Mouse (Mus musculus) midbrain, embryonic 13.5 days (tissue): ENCODE data around the gene Eva1b. TPM values are rescaled to one million over a fixed set of nuclear protein-coding genes. Genes with fewer than 3 reads are reported as not detected.
A peak's percentile ranks its signal among the peaks of the same experiment; 100 is the strongest.

Experiments
- ATAC-seq: fragments of 200-750 bp; cut with Nextera tagmentation; 2 replicates; pipeline ENCODE4 v1.8.0; 2017; ENCODE audit warnings: mild to moderate bottlenecking, moderate TSS enrichment, moderate library complexity
- H3K27ac ChIP-seq: fragments of 300-500 bp; sonication (generic); 2 replicates; pipeline ENCODE4 v1.5.1; 2015; ENCODE audit warnings: inconsistent platforms, mild to moderate bottlenecking, moderate library complexity
- H3K27me3 ChIP-seq: fragments of 300-500 bp; sonication (generic); 2 replicates; pipeline ENCODE4 v1.6.1; 2015; ENCODE audit warnings: mild to moderate bottlenecking, inconsistent platforms
- H3K36me3 ChIP-seq: fragments of 300-500 bp; sonication (generic); 2 replicates; pipeline ENCODE4 v1.6.1; 2015; ENCODE audit warnings: mild to moderate bottlenecking, inconsistent platforms
- H3K4me1 ChIP-seq: fragments of 300-500 bp; sonication (generic); replicated peaks from 2 replicates; pipeline ENCODE4 v1.6.1; 2015; ENCODE audit warnings: inconsistent platforms
- H3K4me2 ChIP-seq: fragments of 300-500 bp; sonication (generic); replicated peaks from 2 replicates; pipeline ENCODE4 v1.6.1; 2015; ENCODE audit warnings: moderate library complexity, mild to moderate bottlenecking, inconsistent platforms
- H3K4me3 ChIP-seq: fragments of 300-500 bp; sonication (generic); replicated peaks from 2 replicates; pipeline ENCODE4 v1.5.1; 2015; ENCODE audit warnings: mild to moderate bottlenecking, inconsistent platforms
- H3K9ac ChIP-seq: fragments of 300-500 bp; sonication (generic); replicated peaks from 2 replicates; pipeline ENCODE4 v1.6.1; 2015; ENCODE audit warnings: mild to moderate bottlenecking, inconsistent platforms
- H3K9me3 ChIP-seq: fragments of 300-500 bp; sonication (generic); 2 replicates; pipeline ENCODE4 v1.6.1; 2016; ENCODE audit warnings: mild to moderate bottlenecking, inconsistent platforms
- WGBS: fragments of 180-500 bp; shearing (Covaris S2); methylation state at CpG from one replicate; pipeline ENCODE4 v1.1.7; 2015; 5-methylcytosine and 5-hydroxymethylcytosine counted together
- polyA plus RNA-seq: library from polyadenylated mRNA; unstranded; fragments of >200 nt; fragmentation: Nextera tagmentation; extraction: Ambion mirVana; gene quantifications from 2 replicates; pipeline ENCODE4 v1.2.1, GENCODE M21; 2015

Eva1b gene
- polyA plus RNA-seq, result 10.3 and 12.9 TPM in 2 replicates

DNA sequence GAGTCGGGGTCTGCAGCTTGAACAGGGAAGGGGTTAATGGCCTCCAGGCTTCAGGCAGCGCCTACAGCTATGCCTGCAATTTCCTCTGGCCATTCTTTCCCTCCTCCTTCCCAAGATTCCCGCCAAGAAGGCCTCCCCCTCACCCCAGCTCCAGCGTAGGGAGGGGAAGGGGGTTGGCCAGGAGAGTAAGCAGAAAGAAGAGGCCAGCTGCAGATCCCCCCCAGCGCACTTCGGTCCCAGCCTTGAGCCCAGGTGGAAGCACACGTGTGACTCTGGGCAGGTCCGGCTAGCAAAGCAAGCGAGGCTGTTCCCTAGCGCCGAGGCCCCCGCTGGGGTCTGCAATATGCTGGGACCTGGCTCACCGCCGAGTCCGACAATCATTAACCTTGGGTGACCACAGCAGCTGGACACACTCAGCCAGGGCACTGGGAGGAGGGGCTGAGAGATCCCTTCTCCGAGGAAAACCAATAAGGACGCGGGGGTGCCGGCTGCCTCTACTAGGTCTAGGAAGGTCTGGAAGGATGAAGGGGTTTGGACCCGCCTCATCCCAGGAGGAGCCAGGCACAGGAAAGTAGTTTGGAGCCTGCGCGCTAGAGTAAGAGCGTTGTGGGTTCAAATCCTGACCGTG, at the start of gene Eva1b:
TSS of gene Eva1b (plus strand) at position 212 of the 628 bp plus-strand sequence.
- Histone ChIP-seq H3K4me2 (peak within 1 kb of the TSS; percentile 62), H3K9me3 (no peaks in the 10 kb centered on the region), H3K4me1 (peaks cover 21% of the 10 kb centered on the region), H3K4me3 (peak within 1 kb of the TSS; percentile 42), H3K36me3 (0 out of 2 replicates have a peak, but pooled peaks cover 3% of the 10 kb centered on the region), H3K27ac (0 out of 2 replicates have a peak within 1 kb of the TSS, but pooled peaks have one; percentile 5), H3K9ac (peak within 1 kb of the TSS; percentile 59), H3K27me3 (peaks cover 60% of the 10 kb centered on the region)
- no peak for ATAC-seq
- WGBS, result 2% methylated on average over 23 of the region's 24 CpGs

DNA sequence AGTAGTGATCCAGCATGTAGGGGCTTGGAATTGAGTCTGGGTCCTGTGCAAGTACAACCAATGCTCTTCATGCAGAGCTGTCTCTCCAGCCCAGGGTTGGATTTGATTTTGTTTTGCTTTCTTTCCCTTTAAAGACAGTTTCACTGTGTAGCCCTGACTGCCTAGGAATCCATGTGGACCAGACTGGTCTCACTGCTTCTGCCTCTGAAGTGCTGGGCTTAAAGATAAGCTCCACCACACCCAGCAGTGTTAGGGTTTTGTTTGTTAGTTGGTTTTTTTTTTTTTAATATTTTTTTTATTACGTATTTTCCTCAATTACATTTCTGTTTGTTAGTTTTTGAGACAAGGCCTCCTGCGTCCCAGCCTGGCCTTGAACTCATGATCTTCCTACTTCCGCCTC, 48.2 kb upstream of the Eva1b start:
- H3K9ac ChIP-seq, result no peak overlapping the region
- no peaks in the 10 kb centered on the region for H3K9me3 ChIP-seq
- H3K4me3 ChIP-seq, result no peak overlapping the region
- ATAC-seq, result no peak
- H3K27me3 ChIP-seq, result no peaks in the 10 kb centered on the region
- no peak overlapping the region for H3K27ac ChIP-seq
- peaks cover 34% of the 10 kb centered on the region for H3K4me1 ChIP-seq
- H3K4me2 ChIP-seq, result no peak overlapping the region
- 94% methylated on average over 3 of the region's 3 CpGs for WGBS
- H3K36me3 ChIP-seq, result peaks cover 9% of the 10 kb centered on the region; the same call in 1 of the 2 replicates

DNA sequence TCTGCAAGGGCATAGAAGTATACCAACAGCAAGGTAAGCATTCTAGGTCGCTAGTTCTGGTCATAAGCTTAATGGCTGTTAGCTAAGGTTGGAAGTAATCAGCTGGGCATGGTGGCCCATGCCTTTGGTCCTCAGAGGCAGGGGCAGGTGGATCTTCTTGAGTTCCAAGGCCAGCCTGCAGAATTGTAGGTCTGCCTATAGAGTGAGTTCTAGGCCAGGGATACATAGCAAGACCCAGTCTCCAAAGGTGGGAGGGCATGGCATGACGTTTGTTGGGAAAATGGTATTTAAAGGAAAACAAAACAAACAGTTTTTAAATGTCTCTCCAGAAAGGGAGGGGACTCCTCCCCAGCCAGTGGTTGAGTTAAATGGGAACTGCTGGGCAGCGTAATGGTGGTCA, 46.8 kb upstream of the Eva1b start:
- Histone ChIP-seq H3K4me3 (no peak overlapping the region), H3K27ac (no peak overlapping the region), H3K4me1 (peaks cover 48% of the 10 kb centered on the region), H3K27me3 (no peaks in the 10 kb centered on the region), H3K36me3 (peaks cover 9% of the 10 kb centered on the region; the same call in 1 of the 2 replicates), H3K9ac (no peak overlapping the region), H3K9me3 (no peaks in the 10 kb centered on the region), H3K4me2 (no peak overlapping the region)
- WGBS, result 89% methylated on average over 3 of the region's 3 CpGs
- ATAC-seq, result no peak

DNA sequence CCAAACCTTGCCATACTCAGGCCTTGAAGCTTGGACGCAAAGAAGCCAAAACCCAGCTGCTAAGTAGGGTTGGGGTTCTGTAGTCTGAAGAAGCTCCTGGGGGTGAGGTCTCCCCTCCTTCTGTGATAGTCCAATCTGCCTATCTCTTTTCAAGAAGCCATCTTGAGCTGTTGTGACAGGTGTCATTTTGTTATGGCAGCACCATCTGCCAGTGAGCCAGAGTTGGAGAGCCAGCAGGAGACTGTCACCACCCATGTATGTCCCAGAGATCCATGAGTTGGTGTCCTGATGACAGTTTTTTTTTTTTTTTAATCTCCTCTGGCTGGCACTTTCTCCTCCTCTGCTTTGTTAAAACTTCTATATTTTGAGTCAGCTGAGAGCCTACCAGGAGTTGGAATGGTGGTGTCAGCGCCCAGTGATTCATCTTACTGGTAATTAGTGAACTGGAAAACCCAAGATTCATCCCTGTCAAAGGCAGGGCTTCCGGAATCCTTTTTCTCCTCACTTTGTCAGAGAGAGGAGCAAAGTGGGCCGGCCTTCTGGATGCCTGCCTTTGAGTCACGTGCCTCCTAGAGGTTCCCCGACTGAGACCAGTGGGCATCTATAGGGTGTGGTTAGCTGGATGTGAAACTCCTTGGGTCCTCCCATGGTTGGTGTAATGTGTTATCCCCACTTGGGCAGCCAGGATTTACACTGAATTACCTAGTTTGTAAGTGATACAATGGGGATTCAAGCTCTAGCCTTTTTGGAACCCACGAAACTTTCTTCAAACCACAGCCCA, 45.3 kb upstream of the Eva1b start:
- peak overlapping the region; percentile 98 for H3K4me2 ChIP-seq
- no peaks in the 10 kb centered on the region for H3K27me3 ChIP-seq
- 42% methylated on average over 7 of the region's 7 CpGs for WGBS
- H3K9ac ChIP-seq, result 0 out of 2 replicates have a peak overlapping the region, but pooled peaks have one; percentile 60
- ATAC-seq, result no peak
- H3K9me3 ChIP-seq, result no peaks in the 10 kb centered on the region
- peaks cover 56% of the 10 kb centered on the region for H3K4me1 ChIP-seq
- peak overlapping the region; percentile 82; the same call in 1 of the 2 replicates for H3K27ac ChIP-seq
- no peak overlapping the region for H3K4me3 ChIP-seq
- H3K36me3 ChIP-seq, result peaks cover 9% of the 10 kb centered on the region; the same call in 1 of the 2 replicates

DNA sequence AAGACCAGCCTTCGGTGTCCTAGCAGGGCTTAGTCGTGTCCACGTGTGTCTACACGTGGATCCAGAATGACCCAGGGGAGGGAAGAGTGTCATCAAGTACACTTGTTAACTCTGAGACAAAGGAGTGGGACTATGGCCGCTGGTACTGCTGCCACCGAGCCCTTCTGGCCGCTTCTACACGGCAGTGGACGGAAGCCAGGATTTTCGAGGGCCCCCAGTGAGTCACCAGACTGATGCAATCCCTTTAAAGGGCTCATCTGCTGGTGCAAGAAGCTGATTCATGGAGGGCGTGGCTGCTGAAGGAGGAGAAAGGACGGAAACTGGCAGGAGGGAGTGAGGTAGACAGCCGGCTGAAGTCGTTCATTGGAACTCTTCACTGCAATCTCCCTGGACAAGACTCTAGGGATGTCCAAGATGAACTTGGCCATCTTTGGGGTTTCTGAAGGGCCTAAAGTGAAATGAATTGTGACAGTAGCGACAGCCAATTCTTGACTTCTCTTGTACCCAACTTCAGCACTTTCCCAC, 44.4 kb upstream of the Eva1b start:
- Histone ChIP-seq H3K4me2 (peak overlapping the region; percentile 98), H3K27me3 (no peaks in the 10 kb centered on the region), H3K4me3 (peak overlapping the region; percentile 81), H3K36me3 (peaks cover 7% of the 10 kb centered on the region; the same call in 1 of the 2 replicates), H3K9me3 (no peaks in the 10 kb centered on the region), H3K27ac (peak overlapping the region; percentile 82), H3K4me1 (peaks cover 58% of the 10 kb centered on the region), H3K9ac (peak overlapping the region; percentile 60)
- peak; percentile 49 for ATAC-seq
- under 1% methylated on average over 15 of the region's 15 CpGs for WGBS

GRCm38 (mm10) chr4:126103590-126104068, 43.9 kb upstream of the Eva1b start, which contains the start of gene Stk40:
Gene Stk40, plus strand, starts transcription at chr4:126103957.
- whole genome bisulfite sequencing, result under 1% methylated on average over 31 of the region's 34 CpGs
- peak within 1 kb of the TSS; percentile 82 for H3K27ac ChIP-seq
- peak within 1 kb of the TSS; percentile 81 for H3K4me3 ChIP-seq
- no peaks in the 10 kb centered on the region for H3K27me3 ChIP-seq
- H3K9me3 ChIP-seq, result no peaks in the 10 kb centered on the region
- peak; percentile 95 for ATAC-seq
- H3K4me2 ChIP-seq, result peak within 1 kb of the TSS; percentile 98
- H3K9ac ChIP-seq, result peak within 1 kb of the TSS; percentile 82
- H3K36me3 ChIP-seq, result 0 out of 2 replicates have a peak, but pooled peaks cover 3% of the 10 kb centered on the region
- H3K4me1 ChIP-seq, result peaks cover 62% of the 10 kb centered on the region

- no peaks in the 10 kb centered on the region for H3K27me3 ChIP-seq
- WGBS, result 2% methylated on average over 34 of the region's 34 CpGs
- H3K4me1 ChIP-seq, result peaks cover 62% of the 10 kb centered on the region
Measured at GRCm38 (mm10) chr4:126104261-126105075, 43.1 kb upstream of the Eva1b start.

DNA sequence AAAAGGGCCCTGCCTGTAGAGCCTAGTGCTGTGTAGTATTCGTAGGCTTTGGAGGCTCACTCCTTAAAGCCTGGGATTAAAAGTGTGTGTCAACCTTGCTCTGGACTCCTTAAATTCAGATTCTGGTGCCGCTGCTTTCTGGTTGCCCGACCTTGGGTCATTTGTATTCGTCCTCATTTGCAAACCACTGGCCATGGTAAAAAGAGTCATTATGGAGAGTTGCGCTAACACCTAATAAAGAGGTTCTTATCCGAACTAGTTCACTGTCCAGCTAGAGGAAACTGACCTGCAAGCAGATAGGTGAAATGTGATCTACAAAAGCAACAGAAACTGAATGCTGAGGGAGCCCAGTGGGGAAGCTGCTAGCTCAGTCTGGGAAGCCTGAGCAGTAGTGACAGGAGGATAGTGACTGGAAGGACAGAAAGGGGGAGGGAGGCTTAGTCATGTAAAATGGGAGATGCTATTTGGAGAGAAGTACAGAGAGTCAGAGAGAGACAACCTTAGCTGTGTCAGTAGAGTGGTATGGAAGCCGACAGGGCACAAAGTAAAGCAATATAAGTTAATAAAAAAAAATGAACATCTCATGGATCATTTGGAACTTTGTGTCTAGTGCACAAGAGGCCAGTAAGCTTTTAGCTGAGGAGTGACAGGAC, 42.3 kb upstream of the Eva1b start:
- peaks cover 70% of the 10 kb centered on the region for H3K4me1 ChIP-seq
- no peaks in the 10 kb centered on the region for H3K36me3 ChIP-seq
- H3K4me3 ChIP-seq, result peak overlapping the region; percentile 81
- no peak for ATAC-seq
- H3K4me2 ChIP-seq, result peak overlapping the region; percentile 98
- H3K9ac ChIP-seq, result peak overlapping the region; percentile 82
- H3K27me3 ChIP-seq, result no peaks in the 10 kb centered on the region
- H3K9me3 ChIP-seq, result no peaks in the 10 kb centered on the region
- WGBS, result 49% methylated on average over 7 of the region's 7 CpGs
- H3K27ac ChIP-seq, result no peak overlapping the region

More at GRCm38 (mm10) chr4:126104261-126105075, 43.1 kb upstream of the Eva1b start:
- no peaks in the 10 kb centered on the region for H3K36me3 ChIP-seq
- H3K27ac ChIP-seq, result peak overlapping the region; percentile 45; the same call in 1 of the 2 replicates
- no peaks in the 10 kb centered on the region for H3K9me3 ChIP-seq
- H3K4me3 ChIP-seq, result peak overlapping the region; percentile 81
- peak overlapping the region; percentile 82 for H3K9ac ChIP-seq
- ATAC-seq, result peak; percentile 43
- peak overlapping the region; percentile 98 for H3K4me2 ChIP-seq

- 0 out of 2 replicates have a peak overlapping the region, but pooled peaks have one; percentile 7 for H3K4me2 ChIP-seq
- 23% methylated on average over 8 of the region's 8 CpGs for WGBS
- H3K4me1 ChIP-seq, result peaks cover 74% of the 10 kb centered on the region
- peak overlapping the region; percentile 40; the same call in 1 of the 2 replicates for H3K9ac ChIP-seq
- H3K9me3 ChIP-seq, result no peaks in the 10 kb centered on the region
- H3K27ac ChIP-seq, result no peak overlapping the region
- no peaks in the 10 kb centered on the region for H3K27me3 ChIP-seq
- H3K4me3 ChIP-seq, result no peak overlapping the region
- H3K36me3 ChIP-seq, result no peaks in the 10 kb centered on the region
- no peak for ATAC-seq
Measured at GRCm38 (mm10) chr4:126108061-126108740, 39.3 kb upstream of the Eva1b start.

DNA sequence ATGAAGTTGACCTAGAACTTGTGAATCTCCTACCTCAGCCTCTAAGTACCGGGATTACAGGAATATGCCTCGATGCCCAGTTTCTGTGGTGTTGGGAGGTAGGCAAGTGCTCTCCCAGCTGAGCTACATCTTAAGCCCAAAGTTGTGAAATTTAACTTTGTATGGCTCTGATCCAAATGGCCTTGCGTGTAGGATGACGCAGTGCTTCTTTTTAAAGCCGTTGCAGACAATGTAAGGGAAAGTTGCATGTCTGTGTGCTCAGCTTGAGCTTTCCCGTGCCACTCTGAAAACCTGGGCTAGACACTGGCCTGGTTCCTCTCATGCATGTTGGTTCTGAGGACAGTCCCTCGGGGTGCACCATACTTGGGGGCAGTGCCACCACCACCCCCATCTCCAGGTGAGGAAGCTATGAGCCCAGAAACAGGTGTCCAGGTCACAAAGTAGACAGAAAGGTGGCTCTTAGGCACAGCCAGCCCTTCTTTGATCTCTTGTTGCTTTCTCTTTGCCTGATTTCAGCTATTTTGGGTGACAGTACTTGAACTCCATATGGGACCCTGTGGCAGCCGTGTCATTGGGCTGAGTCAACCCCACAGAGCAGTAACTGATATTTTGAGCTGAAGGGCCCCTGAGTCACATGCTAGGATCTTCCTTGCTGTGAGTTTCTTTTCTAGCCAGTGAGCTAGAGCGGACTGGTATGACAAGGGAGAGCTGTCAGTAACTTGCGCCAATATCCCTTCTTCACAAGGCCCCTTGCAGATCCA, 37.8 kb upstream of the Eva1b start:
- Histone ChIP-seq H3K4me1 (peaks cover 75% of the 10 kb centered on the region), H3K9me3 (no peaks in the 10 kb centered on the region), H3K9ac (0 out of 2 replicates have a peak overlapping the region, but pooled peaks have one; percentile 2), H3K36me3 (no peaks in the 10 kb centered on the region), H3K4me3 (no peak overlapping the region), H3K4me2 (0 out of 2 replicates have a peak overlapping the region, but pooled peaks have one; percentile 33), H3K27ac (peak overlapping the region; percentile 81), H3K27me3 (no peaks in the 10 kb centered on the region)
- no peak for ATAC-seq
- WGBS, result 79% methylated on average over 10 of the region's 10 CpGs
